Mouse (Mus musculus) MEL-GATA-1-ER (cell line): Measurements from ENCODE around the gene Id1.

Experiments
- DNase-seq: peaks from one replicate; pipeline ENCODE4 v3.0.0-alpha.2; 2012; ENCODE audit warnings: low read depth; ENCODE audit errors: extremely low read depth

The Id1 gene

DNA sequence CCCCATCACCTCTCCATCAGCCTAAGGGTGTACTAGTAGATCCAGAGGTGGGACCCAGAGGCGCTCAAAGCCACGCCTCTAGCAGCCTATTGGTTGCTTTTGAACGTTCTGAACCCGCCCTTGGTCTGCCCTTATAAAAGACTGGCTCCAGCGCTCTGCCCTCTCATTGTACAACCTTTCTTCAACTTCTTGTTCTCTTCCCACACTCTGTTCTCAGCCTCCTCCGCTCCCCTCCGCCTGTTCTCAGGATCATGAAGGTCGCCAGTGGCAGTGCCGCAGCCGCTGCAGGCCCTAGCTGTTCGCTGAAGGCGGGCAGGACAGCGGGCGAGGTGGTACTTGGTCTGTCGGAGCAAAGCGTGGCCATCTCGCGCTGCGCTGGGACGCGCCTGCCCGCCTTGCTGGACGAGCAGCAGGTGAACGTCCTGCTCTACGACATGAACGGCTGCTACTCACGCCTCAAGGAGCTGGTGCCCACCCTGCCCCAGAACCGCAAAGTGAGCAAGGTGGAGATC is at the start of gene Id1:
TSS of gene Id1 (plus strand) at position 162 of the 512 bp plus-strand sequence.
- peak; percentile 95 for DNase-seq

DNA sequence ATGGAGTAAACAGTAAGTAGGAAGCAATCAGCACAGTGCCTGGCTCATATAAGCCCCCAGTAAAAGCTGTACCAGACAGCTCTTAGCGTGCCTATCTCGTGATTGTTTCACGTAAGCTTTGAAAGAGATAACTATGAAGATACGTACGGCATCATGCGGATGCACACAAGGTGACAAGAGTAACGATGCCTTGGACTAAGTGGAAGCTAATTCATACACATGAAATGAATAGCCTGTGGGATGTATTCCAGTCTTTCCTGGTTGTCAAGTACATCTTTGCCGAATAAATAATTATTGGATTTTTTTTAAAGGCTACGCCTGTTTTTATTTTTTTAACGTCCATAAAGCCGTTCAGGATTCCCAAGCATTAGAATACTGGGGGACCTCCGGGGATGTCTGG is 49.7 kb upstream of the Id1 start:
- no peak for DNase-seq

DNA sequence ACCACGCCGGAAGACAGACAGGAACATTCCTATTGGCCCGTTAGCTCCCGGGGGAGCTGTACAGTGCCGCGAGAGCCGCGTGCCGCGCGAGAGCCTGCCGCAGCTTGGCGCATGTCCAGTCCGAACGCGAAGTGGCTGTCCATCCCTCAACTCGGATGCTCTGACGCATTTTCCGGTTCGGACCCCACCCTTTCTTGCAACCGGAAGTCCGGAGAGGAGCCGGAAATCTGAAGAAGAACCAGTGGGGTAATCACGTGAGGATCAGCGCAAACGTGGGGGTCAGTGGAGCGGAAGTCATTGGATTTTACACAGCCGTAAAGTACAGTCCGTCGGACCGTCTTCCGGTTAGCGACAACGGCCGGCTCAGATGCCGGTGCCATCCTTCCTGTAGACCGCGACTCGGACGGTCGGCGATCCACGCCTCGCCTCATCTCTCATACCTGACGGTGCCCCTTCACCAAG is 49.2 kb upstream of the Id1 start, which contains the start of gene Mcts2:
TSS of gene Mcts2 (plus strand) at position 230 of the 462 bp plus-strand sequence.
- DNase-seq: no peak

DNA sequence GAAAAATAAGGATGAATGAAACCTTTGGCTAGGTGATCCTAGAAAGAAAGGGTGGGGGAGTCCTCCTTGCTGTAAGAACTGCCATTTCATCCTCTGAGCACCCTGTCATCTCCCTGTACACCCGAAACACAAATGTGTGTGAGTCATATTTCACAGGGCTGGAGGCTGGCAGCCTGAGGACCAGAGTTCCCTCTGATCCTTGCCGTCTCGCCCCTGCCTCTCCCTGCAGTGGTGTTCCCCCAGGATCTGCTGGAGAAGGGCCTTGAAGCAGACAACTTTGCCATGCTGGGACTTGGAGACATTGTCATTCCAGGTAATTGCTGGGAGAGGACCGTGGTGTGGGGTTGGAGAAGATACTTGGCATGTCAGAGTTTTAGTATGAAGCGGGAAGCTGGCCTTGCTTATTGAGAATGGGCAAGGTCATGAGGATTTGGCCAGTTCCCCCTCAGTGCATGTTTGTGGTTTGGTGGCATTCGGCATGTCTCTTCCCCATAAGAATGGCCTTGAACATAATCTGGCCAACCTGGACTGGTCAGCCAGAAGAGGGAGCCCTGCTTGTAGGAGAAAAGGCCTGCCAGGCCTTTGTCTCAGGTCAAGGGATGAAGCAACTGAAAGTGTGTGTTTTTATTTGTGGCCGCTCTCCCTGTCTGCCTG is 44.4 kb upstream of the Id1 start:
- no peak for DNase-seq

GRCm38 (mm10) chr2:152693233-152693632 is 42.8 kb upstream of the Id1 start:
- peak; percentile 21 for DNase-seq

DNA sequence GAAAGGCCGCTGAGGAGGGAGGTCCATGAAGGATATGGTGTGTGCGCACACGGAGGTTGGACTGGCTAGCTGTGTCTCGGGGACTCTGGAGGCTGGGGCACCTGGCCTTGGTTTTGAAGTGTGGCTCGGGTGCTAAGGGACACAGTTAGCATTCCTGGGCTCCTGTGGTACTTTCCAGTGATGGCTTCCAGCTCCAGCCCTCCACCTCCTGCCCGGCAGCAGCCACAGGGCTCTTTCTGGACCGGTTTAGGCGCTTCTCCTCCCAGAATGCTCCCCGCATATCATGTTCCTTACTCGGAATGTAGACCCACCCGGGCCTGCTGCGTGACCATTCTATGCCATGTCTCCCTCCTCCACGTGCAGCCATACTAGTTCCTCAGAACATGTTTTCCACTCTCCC is 42.3 kb upstream of the Id1 start:
- no peak for DNase-seq

DNA sequence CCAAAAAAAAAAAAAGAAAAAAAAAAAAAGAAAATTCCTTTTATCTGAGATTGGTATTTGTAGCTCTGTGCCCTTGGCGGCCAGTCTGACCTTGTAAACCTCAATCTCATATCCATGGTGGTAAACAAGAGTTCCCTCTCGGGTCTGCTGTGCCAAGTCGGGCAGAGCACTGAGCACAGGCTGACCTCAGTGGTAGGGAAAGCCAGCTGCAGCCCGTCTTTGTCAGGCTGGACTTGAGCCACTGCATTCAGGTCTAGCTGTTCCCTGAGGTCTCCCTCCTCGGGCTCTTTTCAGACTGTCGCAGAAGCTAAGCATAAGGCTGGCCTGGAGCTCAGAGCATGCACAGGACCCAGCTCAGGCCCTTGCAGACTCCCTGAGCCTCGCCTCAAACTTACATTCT is 41.3 kb upstream of the Id1 start:
- no peak for DNase-seq

GRCm38 (mm10) chr2:152696016-152696415 is 40.0 kb upstream of the Id1 start:
- no peak for DNase-seq

GRCm38 (mm10) chr2:152696476-152697164 is 39.4 kb upstream of the Id1 start:
- DNase-seq: peak; percentile 59

DNA sequence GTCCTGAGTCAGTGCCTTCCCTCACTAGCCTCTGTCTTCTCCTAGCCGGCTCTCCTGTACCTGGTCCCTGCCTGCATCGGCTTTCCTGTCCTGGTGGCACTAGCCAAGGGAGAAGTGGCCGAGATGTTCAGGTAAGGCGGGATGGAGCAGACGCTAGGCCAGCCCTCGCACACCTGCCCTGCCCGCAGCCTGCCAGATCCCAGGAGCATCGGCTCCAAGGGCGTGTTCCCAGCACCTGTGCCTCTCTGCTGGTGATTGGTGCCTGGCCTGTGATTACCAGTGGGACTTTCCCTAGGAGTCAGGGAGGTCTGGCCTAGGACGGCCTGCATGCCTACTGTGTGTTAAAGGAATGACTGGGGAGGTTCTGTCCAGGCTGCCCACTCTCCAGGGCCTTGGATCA is 35.9 kb upstream of the Id1 start:
- DNase-seq: no peak

GRCm38 (mm10) chr2:152700725-152701124 is 35.3 kb upstream of the Id1 start:
- no peak for DNase-seq

DNA sequence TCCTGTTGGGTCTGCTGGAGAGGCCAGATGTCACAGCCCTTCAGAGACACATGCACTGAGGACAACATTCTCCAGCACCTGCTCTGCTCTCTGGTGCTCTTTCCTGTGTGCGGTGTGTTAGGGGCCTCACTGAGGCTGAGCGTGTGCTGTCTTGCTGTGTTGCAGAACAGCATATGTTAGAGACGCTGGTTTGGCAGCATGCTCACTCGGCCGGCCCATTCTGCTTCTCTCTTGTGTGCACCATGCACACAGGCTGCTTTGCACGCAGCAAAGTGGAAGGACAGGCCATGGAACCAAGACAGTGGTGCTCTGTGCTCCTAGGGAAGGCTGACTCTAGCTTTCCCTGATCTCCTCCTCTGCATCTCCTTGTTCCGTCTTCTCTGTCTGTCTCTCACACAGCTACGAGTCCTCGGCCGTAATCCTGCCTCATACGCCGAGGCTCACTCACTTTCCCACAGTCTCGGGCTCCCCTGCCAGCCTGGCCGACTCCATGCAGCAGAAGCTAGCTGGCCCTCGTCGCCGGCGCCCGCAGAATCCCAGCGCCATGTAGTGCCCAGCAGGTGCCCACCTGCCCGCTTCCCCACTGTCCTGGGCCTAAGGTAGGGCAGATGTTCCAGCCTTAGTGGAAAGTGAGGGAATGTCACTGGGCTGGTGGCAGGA is 32.3 kb upstream of the Id1 start:
- no peak for DNase-seq

DNA sequence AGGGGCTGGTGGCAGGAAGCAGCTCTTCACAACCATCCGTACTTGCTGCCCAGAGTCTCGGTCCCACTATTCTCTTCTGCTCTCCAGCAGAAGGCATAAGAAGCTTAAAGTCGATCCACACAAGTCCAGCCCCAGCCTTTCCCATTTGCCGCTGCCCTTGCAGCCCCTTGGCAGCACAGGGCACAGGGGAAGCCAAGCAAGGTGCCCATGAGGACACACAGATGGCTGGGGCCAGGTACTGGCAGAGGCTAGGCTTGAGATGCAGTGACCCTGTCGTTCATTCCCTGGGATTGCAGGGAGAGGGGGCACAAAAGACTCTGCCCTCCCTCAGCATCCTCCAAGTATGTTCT is 31.8 kb upstream of the Id1 start:
- DNase-seq: no peak

DNA sequence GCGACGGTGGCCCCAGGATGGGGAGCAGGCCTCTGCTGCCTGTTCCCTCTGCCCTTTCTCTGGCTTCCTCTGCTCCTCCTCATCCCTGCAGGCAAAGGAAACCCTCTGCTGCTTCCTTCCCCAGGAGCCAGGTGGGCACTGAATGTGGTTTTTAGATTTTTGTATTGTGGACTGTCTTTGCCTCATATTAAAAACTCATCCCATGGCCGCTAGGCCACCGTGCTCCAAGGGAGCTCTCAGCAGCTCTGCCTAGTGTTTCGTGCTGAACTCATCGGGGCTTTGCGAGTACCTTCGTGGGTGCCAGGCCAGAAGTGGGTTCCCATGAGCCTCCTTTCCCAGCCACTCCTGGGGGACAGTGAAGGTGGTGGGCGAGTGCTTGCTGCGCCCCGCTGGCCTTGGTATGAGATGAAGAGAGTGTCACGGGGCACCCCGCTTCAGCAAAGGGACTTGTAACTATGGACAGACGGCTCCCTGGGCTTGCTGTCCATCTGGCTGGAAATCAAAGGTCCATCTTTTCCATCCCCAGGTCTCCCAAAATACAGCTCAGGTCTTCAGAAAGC is 31.2 kb upstream of the Id1 start:
- no peak for DNase-seq

DNA sequence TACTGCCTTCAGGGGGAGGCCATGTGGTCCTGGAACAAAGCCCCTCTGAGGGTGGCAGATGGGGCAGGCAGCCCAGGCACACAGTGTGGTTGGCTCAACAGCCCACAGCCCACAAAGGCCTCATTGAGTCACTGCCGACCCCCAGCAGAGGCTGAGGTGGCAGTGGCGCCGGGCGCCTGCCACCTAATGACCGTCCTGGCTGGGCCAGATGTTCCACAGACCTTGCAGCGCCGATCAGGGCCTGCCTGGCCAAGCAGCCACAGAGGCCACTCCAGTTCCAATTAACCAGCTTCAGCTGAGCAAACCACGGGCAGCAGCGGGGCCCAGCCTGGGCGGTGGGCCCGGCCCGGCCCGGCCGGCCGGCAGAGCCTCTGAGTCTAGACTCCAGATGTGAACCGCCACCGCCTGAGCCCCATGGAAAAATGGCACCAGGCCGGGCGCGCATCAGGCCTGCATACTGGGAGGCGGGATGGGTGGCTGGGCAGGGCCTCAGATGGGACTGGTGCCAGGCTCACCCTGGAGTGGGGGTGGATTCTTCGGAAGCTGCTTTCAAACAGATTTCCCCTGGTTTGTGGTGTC is 30.0 kb upstream of the Id1 start:
- DNase-seq: no peak

GRCm38 (mm10) chr2:152707186-152707585 is 28.9 kb upstream of the Id1 start:
- no peak for DNase-seq

- DNase-seq: no peak
Measured at GRCm38 (mm10) chr2:152707627-152708026, 28.4 kb upstream of the Id1 start.

GRCm38 (mm10) chr2:152709066-152709465 is 27.0 kb upstream of the Id1 start:
- no peak for DNase-seq

- DNase-seq: no peak
Measured at GRCm38 (mm10) chr2:152716241-152716772, 19.7 kb upstream of the Id1 start.

DNA sequence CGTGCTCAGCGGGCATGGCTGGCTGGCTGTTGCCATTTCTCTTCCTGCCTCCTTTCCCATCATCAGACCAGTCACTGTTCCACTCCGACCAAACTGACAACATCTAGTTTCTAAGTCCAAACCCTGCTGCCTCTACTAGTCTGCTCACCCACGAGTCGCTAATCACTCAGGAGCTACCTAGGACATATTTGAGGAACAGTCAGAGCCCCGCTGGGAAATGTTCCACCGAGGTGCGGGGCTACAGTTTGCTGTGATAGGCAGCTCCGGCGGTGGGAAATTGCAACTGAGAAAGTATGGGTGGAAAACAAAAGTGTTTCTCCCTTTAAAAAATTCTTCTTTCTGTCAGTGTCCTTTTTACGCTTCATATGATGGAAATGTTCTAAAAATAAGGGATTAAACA is 18.4 kb upstream of the Id1 start:
- DNase-seq: no peak

DNA sequence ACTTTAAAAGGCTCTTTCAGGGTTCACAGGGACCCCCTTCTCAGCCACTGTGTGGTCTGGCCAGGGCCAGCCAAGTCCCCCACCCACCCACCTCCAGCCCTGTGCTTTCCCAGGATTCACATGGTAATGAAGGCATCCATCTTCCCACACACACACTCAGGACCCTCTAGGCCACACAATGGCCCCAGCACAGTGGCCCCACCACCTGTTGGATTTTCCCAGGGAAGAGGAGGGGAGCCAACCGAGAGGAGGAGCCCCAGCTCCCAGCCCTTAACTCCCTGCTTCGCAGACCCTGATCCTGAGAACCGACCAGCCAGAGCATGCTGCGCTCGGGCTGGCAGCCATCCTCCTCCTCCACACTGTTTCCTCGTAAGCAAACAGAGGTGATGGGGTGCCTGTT is 18.0 kb upstream of the Id1 start:
- no peak for DNase-seq
